Mouse (Mus musculus) erythroblast, embryonic 14.5 days (primary cell): ENCODE measurements around the gene Fam135a.

Experiments used
- GATA1 ChIP-seq: IDR thresholded peaks from 2 replicates; pipeline ENCODE4 v1.6.1; 2012; ENCODE audit warnings: low read length, inconsistent platforms, mixed read lengths
- TAL1 ChIP-seq: IDR thresholded peaks from 3 replicates; pipeline ENCODE4 v1.6.1; 2012; ENCODE audit warnings: low read length, inconsistent platforms, mixed read lengths

GRCm38 (mm10) chr1:24102579-24103149 lies 2.5 kb upstream of the Fam135a start:
- no peak for TF ChIP-seq TAL1
- no peak for TF ChIP-seq GATA1
